Mouse (Mus musculus): ENCODE measurements around the gene Ccdc85b. TPM values are rescaled to one million over a fixed set of nuclear protein-coding genes. Genes with fewer than 3 reads are reported as not detected.

Ccdc85b gene
- total and polyA plus RNA-seq, 3 experiments = 3.6 to 7.6 TPM; not detected in 1

- no peak overlapping the region for H3K9ac ChIP-seq (ENCODE audit: control insufficient read depth, low read depth, low read length, poor library complexity, severe bottlenecking)
- peaks cover 4% of the 10 kb centered on the region for H3K79me2 ChIP-seq (ENCODE audit: control insufficient read depth, insufficient read depth, low read length, poor library complexity)
- no peak overlapping the region for H3K4me3 ChIP-seq (ENCODE audit: control insufficient read depth in 1 of 2, insufficient read depth in 1 of 2, low read depth in 2 of 2, low read length in 2 of 2)
- TF ChIP-seq MEF2A (IDR thresholded peaks at IDR 0.05; ENCODE audit: extremely low read depth, insufficient replicate concordance, low read depth, low read length, poor library complexity, severe bottlenecking) = no peak
- no peak for TF ChIP-seq MXI1 (IDR thresholded peaks at IDR 0.05; ENCODE audit: low read depth, low read length)
- no peak for TF ChIP-seq MYB (IDR thresholded peaks at IDR 0.05; ENCODE audit: low read depth, low read length)
- no peak for TF ChIP-seq POLR2AphosphoS2 (IDR thresholded peaks at IDR 0.05; ENCODE audit: low read length)
- TF ChIP-seq ELF1 (IDR thresholded peaks at IDR 0.05; ENCODE audit: low read depth, low read length) = no peak
- TF ChIP-seq NELFE (IDR thresholded peaks at IDR 0.05; ENCODE audit: low read depth, low read length) = no peak
- TF ChIP-seq MYC (IDR thresholded peaks at IDR 0.05; ENCODE audit: low read depth, low read length) = no peak
- TF ChIP-seq EP300 (IDR thresholded peaks at IDR 0.05; ENCODE audit: low read depth in 1 of 2, low read length in 2 of 2) = no peak
- no peak for TF ChIP-seq CHD1 (IDR thresholded peaks at IDR 0.05; ENCODE audit: low read depth, low read length)
- TF ChIP-seq ZMIZ1 (IDR thresholded peaks at IDR 0.05; ENCODE audit: low read depth, low read length) = no peak
- TF ChIP-seq TAL1 (IDR thresholded peaks at IDR 0.05; ENCODE audit: low read length) = no peak
- no peaks in the 10 kb centered on the region for H3K9me3 ChIP-seq (replicated peaks; ENCODE audit: insufficient read depth, low read length)
- H3K4me1 ChIP-seq (ENCODE audit: control insufficient read depth in 1 of 2, insufficient read depth in 2 of 2, low read length in 2 of 2) = peaks cover 0 to 25% of the 10 kb centered on the region in 2 experiments
- no peak for DNase-seq (ENCODE audit: low read depth, low spot score)
- H3K36me3 ChIP-seq (ENCODE audit: control insufficient read depth in 1 of 2, insufficient read depth in 2 of 2, low read length in 2 of 2) = peaks cover 0 to 3% of the 10 kb centered on the region in 2 experiments; a peak in 2 of 4 replicates
- no peak overlapping the region for H3K27ac ChIP-seq (ENCODE audit: control insufficient read depth, low read depth, low read length)
- H3K27me3 ChIP-seq (ENCODE audit: control insufficient read depth in 1 of 2, insufficient read depth in 2 of 2, low read length in 2 of 2) = no peaks in the 10 kb centered on the region
These were observed 5.5 kb upstream of the Ccdc85b start for GRCm38 (mm10) chr19:5463212-5463611.

GRCm38 (mm10) chr19:5461411-5461810 lies 3.7 kb upstream of the Ccdc85b start:
- H3K79me2 ChIP-seq (ENCODE audit: control insufficient read depth, insufficient read depth, low read length, poor library complexity) = peaks cover 11% of the 10 kb centered on the region
- H3K27me3 ChIP-seq (ENCODE audit: control insufficient read depth in 1 of 2, insufficient read depth in 2 of 2, low read length in 2 of 2) = no peaks in the 10 kb centered on the region
- peaks cover 0 to 3% of the 10 kb centered on the region in 2 experiments; a peak in 2 of 4 replicates for H3K36me3 ChIP-seq (ENCODE audit: control insufficient read depth in 1 of 2, insufficient read depth in 2 of 2, low read length in 2 of 2)
- no peak overlapping the region for H3K27ac ChIP-seq (ENCODE audit: control insufficient read depth, low read depth, low read length)
- H3K4me3 ChIP-seq (ENCODE audit: control insufficient read depth in 1 of 2, insufficient read depth in 1 of 2, low read depth in 2 of 2, low read length in 2 of 2) = peak overlapping the region; percentile 95 to 99; a peak in 2 of 4 replicates
- peak overlapping the region; percentile 89; the same call in 1 of the 2 replicates for H3K9ac ChIP-seq (ENCODE audit: control insufficient read depth, low read depth, low read length, poor library complexity, severe bottlenecking)
- H3K9me3 ChIP-seq (replicated peaks; ENCODE audit: insufficient read depth, low read length) = no peaks in the 10 kb centered on the region
- peaks cover 0 to 22% of the 10 kb centered on the region in 2 experiments for H3K4me1 ChIP-seq (ENCODE audit: control insufficient read depth in 1 of 2, insufficient read depth in 2 of 2, low read length in 2 of 2)
- DNase-seq (ENCODE audit: low read depth, low spot score) = no peak
- TF ChIP-seq GATA1 (IDR thresholded peaks at IDR 0.05; ENCODE audit: low read depth, low read length) = no peak

DNA sequence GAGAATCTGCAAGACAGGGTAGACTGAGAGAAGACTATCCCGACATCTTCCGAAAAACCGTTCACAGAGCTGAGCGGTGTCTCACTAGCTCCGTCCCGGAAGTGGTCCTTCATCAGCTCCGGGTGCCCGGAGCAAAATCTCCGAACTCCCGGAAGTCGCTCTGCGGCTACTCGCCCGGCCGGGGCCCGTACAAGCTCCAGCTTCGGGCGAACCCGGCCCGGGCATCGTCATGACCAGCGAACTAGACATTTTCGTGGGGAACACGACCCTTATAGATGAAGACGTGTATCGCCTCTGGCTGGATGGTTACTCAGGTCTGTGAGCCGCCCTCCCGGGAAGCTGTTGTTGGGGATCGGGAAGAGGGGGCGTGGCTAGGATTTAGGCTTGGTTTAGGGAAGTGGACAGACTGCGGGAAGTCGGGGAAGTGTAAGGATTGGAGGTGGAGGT lies 2.8 kb upstream of the Ccdc85b start, which contains the start of gene Fibp:
Gene Fibp (plus strand): TSS at position 151 of the 447 bp plus-strand sequence.
- peaks cover 0 to 30% of the 10 kb centered on the region in 2 experiments for H3K4me1 ChIP-seq (ENCODE audit: control insufficient read depth in 1 of 2, insufficient read depth in 2 of 2, low read length in 2 of 2)
- H3K9ac ChIP-seq (ENCODE audit: control insufficient read depth, low read depth, low read length, poor library complexity, severe bottlenecking) = peak within 1 kb of the TSS; percentile 89
- H3K27me3 ChIP-seq (ENCODE audit: control insufficient read depth in 1 of 2, insufficient read depth in 2 of 2, low read length in 2 of 2) = no peaks in the 10 kb centered on the region
- H3K9me3 ChIP-seq (replicated peaks; ENCODE audit: insufficient read depth, low read length) = no peaks in the 10 kb centered on the region
- peak within 1 kb of the TSS; percentile 83 for H3K27ac ChIP-seq (ENCODE audit: control insufficient read depth, low read depth, low read length)
- peaks cover 13% of the 10 kb centered on the region for H3K79me2 ChIP-seq (ENCODE audit: control insufficient read depth, insufficient read depth, low read length, poor library complexity)
- peak; percentile 96 for DNase-seq (ENCODE audit: low read depth, low spot score)
- peak within 1 kb of the TSS; percentile 95 to 99 for H3K4me3 ChIP-seq (ENCODE audit: control insufficient read depth in 1 of 2, insufficient read depth in 1 of 2, low read depth in 2 of 2, low read length in 2 of 2)
- peaks cover 0 to 5% of the 10 kb centered on the region in 2 experiments; a peak in 2 of 4 replicates for H3K36me3 ChIP-seq (ENCODE audit: control insufficient read depth in 1 of 2, insufficient read depth in 2 of 2, low read length in 2 of 2)
- TF ChIP-seq CTCF (IDR thresholded peaks at IDR 0.05 in 2 of 3, conservative IDR thresholded peaks at IDR 0.05 in 1 of 3; ENCODE audit: control insufficient read depth in 1 of 3, insufficient read depth in 1 of 3, low read depth in 2 of 3, low read length in 3 of 3, poor library complexity in 1 of 3, severe bottlenecking in 1 of 3) (no peak), CHD1 (IDR thresholded peaks at IDR 0.05; ENCODE audit: low read depth, low read length) (no peak), ZKSCAN1 (IDR thresholded peaks at IDR 0.05; ENCODE audit: low read depth, low read length) (no peak), TBP (IDR thresholded peaks at IDR 0.05; ENCODE audit: low read depth, low read length) (peak; percentile 93), SMC3 (IDR thresholded peaks at IDR 0.05; ENCODE audit: low read depth, low read length) (no peak), ZC3H11A (IDR thresholded peaks at IDR 0.05; ENCODE audit: low read depth, low read length) (no peak), NELFE (IDR thresholded peaks at IDR 0.05; ENCODE audit: low read depth, low read length) (peak; percentile 91), RCOR1 (IDR thresholded peaks at IDR 0.05; ENCODE audit: low read depth, low read length) (no peak; the same call in 1 of the 2 replicates), EP300 (IDR thresholded peaks at IDR 0.05; ENCODE audit: low read depth in 1 of 2, low read length in 2 of 2) (no peak), POLR2AphosphoS2 (IDR thresholded peaks at IDR 0.05; ENCODE audit: low read length) (peak; percentile 93), KAT2A (conservative IDR thresholded peaks at IDR 0.05; ENCODE audit: low read depth, low read length) (peak; percentile 25; the same call in 1 of the 2 replicates), MAFK (IDR thresholded peaks at IDR 0.05; ENCODE audit: borderline replicate concordance, low read depth, low read length) (no peak), CHD2 (IDR thresholded peaks at IDR 0.05; ENCODE audit: low read length) (no peak), E2F4 (IDR thresholded peaks at IDR 0.05; ENCODE audit: borderline replicate concordance, low read depth, low read length) (no peak), JUND (IDR thresholded peaks at IDR 0.05; ENCODE audit: low read depth, low read length) (no peak), ZMIZ1 (IDR thresholded peaks at IDR 0.05; ENCODE audit: low read depth, low read length) (peak; percentile 72; the same call in 1 of the 2 replicates), POLR2AphosphoS5 (IDR thresholded peaks at IDR 0.05; ENCODE audit: borderline replicate concordance, low read depth, low read length) (no peak), TAL1 (IDR thresholded peaks at IDR 0.05; ENCODE audit: low read length) (no peak), GATA1 (IDR thresholded peaks at IDR 0.05; ENCODE audit: low read depth, low read length) (no peak), ZNF384 (IDR thresholded peaks at IDR 0.05; ENCODE audit: low read depth, low read length) (no peak), MYB (IDR thresholded peaks at IDR 0.05; ENCODE audit: low read depth, low read length) (no peak)

All from MEL (cell line).